Mouse (Mus musculus): ENCODE measurements around the gene Gpr153.

DNA sequence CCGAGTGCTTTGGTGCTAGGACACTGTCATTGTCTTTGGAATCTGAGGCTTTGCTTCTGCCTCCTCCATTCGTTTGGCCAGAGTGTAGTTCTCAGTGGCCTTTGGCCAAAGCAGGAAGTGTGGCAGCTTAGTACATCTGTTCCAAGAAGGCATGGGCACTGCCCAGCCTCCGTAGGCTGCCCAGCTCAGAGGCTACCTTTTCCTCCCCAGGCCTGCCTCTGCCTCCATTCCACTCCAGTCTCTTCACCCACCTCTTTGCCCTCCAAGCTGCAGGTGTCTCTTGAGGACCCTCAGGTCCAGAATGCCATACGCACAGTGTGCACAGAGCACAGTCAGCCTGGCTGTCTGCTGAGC, 9.9 kb upstream of the Gpr153 start:
- TF ChIP-seq POLR2A (IDR thresholded peaks at IDR 0.05; ENCODE audit: borderline replicate concordance, low read depth, low read length) (no peak), CTCF (IDR thresholded peaks at IDR 0.05; ENCODE audit: low read depth, low read length) (no peak)

Measured in bone marrow macrophage, adult 2 months (primary cell).